Mouse (Mus musculus) hindbrain, embryonic 16.5 days (tissue): ENCODE results near the gene Hey2. TPM values are rescaled to one million over a fixed set of nuclear protein-coding genes. Genes with fewer than 3 reads are reported as not detected.

Experiments used
- ATAC-seq: fragments of 200-750 bp; cut with Nextera tagmentation; 2 replicates; pipeline ENCODE4 v1.8.0; 2017; ENCODE audit warnings: moderate TSS enrichment, moderate library complexity
- H3K27ac ChIP-seq: fragments of 300-500 bp; sonication (generic); 2 replicates; pipeline ENCODE4 v1.5.1; 2014; ENCODE audit warnings: low read depth, mild to moderate bottlenecking, control low read depth, low read length, moderate library complexity
- H3K27me3 ChIP-seq: fragments of 300-500 bp; sonication (generic); replicated peaks from 2 replicates; pipeline ENCODE4 v1.6.1; 2014; ENCODE audit warnings: low read length; ENCODE audit not compliant: control insufficient read depth, insufficient read depth
- H3K36me3 ChIP-seq: fragments of 300-500 bp; sonication (generic); 2 replicates; pipeline ENCODE4 v1.6.1; 2014; ENCODE audit warnings: mild to moderate bottlenecking, low read length, moderate library complexity, mixed read lengths; ENCODE audit not compliant: control insufficient read depth, insufficient read depth
- H3K4me1 ChIP-seq: fragments of 300-500 bp; sonication (generic); 2 replicates; pipeline ENCODE4 v1.6.1; 2014; ENCODE audit warnings: low read depth, low read length; ENCODE audit not compliant: control insufficient read depth, insufficient read depth
- H3K4me2 ChIP-seq: fragments of 300-500 bp; sonication (generic); 2 replicates; pipeline ENCODE4 v1.6.1; 2014; ENCODE audit warnings: mild to moderate bottlenecking, low read length, control low read depth, moderate library complexity
- H3K4me3 ChIP-seq: fragments of 300-500 bp; sonication (generic); 2 replicates; pipeline ENCODE4 v1.5.1; 2014; ENCODE audit warnings: mild to moderate bottlenecking, low read length, control low read depth, moderate library complexity
- H3K9ac ChIP-seq: fragments of 300-500 bp; sonication (generic); 2 replicates; pipeline ENCODE4 v1.6.1; 2014; ENCODE audit warnings: low read depth, mild to moderate bottlenecking, control low read depth, low read length, moderate library complexity
- H3K9me3 ChIP-seq: fragments of 300-500 bp; sonication (generic); 2 replicates; pipeline ENCODE4 v1.6.1; 2014; ENCODE audit warnings: mild to moderate bottlenecking, low read length, moderate library complexity; ENCODE audit not compliant: control insufficient read depth
- WGBS: fragments of 180-500 bp; shearing (Covaris S2); extraction: QIAGEN DNeasy Blood & Tissue Kit; methylation state at CpG from one replicate; pipeline ENCODE4 v1.1.7; 2014; 5-methylcytosine and 5-hydroxymethylcytosine counted together
- polyA plus RNA-seq: library from polyadenylated mRNA; unstranded; fragments of >200 nt; fragmentation: Nextera tagmentation; extraction: Ambion mirVana; gene quantifications from 2 replicates; pipeline ENCODE4 v1.2.1, GENCODE M21; 2015

Gene Hey2
- polyA plus RNA-seq, 1 experiment from 2014 or later, result 5.1 TPM

- Histone ChIP-seq H3K27me3 (no peaks in the 10 kb centered on the region), H3K4me2 (no peak overlapping the region), H3K4me3 (no peak overlapping the region), H3K27ac (no peak overlapping the region), H3K36me3 (0 out of 2 replicates have a peak, but pooled peaks cover 5% of the 10 kb centered on the region), H3K4me1 (no peaks in the 10 kb centered on the region), H3K9me3 (peaks cover 7% of the 10 kb centered on the region), H3K9ac (no peak overlapping the region)
- no peak for ATAC-seq
- 89% methylated on average over 5 of the region's 5 CpGs for WGBS
These were observed 45.9 kb downstream of the Hey2 start for GRCm38 (mm10) chr10:30796469-30797261.

DNA sequence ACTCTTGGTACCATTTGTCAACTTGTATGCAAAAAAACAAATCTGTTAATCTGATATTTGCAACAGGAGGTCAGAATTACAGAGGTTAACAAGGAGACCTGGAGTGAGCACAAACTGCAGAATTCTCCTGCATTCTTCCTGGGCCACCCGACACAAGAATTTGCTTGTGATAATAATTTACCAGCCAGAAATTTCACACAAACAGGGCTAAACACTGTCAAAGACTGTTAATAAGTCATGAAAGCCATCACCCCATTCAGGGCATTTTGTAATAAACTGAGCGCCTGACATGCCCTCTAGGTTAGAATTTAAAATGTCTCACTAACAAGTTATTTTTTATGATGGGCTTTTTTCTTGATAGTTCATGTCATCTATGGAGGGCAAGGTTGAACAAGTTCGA is 51.6 kb downstream of the Hey2 start:
- H3K4me2 ChIP-seq, result no peak overlapping the region
- no peak for ATAC-seq
- H3K4me1 ChIP-seq, result no peaks in the 10 kb centered on the region
- no peaks in the 10 kb centered on the region for H3K27me3 ChIP-seq
- WGBS, result 92% methylated on average over 3 of the region's 3 CpGs
- peaks cover 7% of the 10 kb centered on the region for H3K9me3 ChIP-seq
- H3K9ac ChIP-seq, result no peak overlapping the region
- 0 out of 2 replicates have a peak, but pooled peaks cover 5% of the 10 kb centered on the region for H3K36me3 ChIP-seq
- H3K27ac ChIP-seq, result no peak overlapping the region
- H3K4me3 ChIP-seq, result no peak overlapping the region

DNA sequence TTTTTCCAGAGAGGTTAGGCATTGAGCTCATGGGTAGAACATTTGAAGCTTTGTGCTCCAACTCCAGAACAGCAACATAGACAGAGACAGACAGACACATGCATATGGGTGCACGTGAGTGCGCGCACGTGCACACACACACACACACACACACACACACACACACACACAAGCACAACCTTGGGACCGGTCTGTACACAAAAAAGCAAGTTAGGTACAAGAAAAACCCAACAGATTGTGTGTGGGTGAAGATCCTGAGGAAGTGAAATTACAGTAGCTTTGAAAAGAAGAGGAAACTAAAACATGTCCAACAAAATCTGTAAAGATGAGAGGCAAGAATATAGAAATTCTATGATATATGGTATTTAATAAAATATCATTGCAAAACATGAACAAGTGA is 53.1 kb downstream of the Hey2 start:
- WGBS, result 97% methylated on average over 5 of the region's 5 CpGs
- no peak for ATAC-seq
- Histone ChIP-seq H3K27ac (no peak overlapping the region), H3K27me3 (no peaks in the 10 kb centered on the region), H3K4me2 (no peak overlapping the region), H3K4me3 (no peak overlapping the region), H3K36me3 (0 out of 2 replicates have a peak, but pooled peaks cover 4% of the 10 kb centered on the region), H3K4me1 (no peaks in the 10 kb centered on the region), H3K9me3 (peaks cover 4% of the 10 kb centered on the region), H3K9ac (no peak overlapping the region)

- no peak overlapping the region for H3K9ac ChIP-seq
- 91% methylated on average over 1 of the region's 1 CpGs for WGBS
- no peaks in the 10 kb centered on the region for H3K9me3 ChIP-seq
- no peak for ATAC-seq
- no peaks in the 10 kb centered on the region for H3K36me3 ChIP-seq
- no peak overlapping the region for H3K4me2 ChIP-seq
- no peaks in the 10 kb centered on the region for H3K27me3 ChIP-seq
- no peak overlapping the region for H3K27ac ChIP-seq
- no peak overlapping the region for H3K4me3 ChIP-seq
- no peaks in the 10 kb centered on the region for H3K4me1 ChIP-seq
These were observed 54.3 kb downstream of the Hey2 start for GRCm38 (mm10) chr10:30788340-30788721.

DNA sequence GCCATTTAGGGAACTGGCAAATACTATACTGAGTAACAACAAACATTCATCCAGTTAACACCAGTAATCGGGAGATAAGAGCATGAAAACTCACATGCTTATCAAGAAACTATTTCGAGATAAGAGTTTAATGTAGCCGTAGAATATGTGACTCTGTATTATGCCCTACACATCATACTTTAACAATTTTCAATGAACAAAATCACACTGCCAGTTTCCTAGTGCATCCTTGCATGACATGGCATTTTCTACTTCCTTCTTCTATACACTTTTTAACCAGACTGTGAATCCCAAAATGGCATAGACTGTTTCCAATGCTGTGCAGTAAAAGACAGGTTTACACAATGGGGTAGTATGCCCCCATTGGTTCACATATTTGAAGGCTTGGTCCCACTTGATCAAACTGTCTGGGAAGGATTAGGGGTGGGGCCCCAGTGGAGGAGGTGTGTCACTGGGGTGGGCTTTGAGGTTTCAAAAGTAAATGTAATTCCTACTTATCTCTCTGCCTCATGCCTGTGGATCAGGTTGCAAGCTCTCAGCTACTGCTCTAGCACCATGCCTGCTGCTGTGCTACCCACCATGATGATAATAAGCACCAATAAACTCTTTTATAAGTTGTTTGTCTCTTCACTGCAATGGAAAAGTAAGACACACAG is 54.8 kb downstream of the Hey2 start:
- no peak for ATAC-seq
- Histone ChIP-seq H3K27ac (no peak overlapping the region), H3K27me3 (no peaks in the 10 kb centered on the region), H3K9me3 (no peaks in the 10 kb centered on the region), H3K9ac (no peak overlapping the region), H3K4me2 (no peak overlapping the region), H3K4me3 (no peak overlapping the region), H3K36me3 (no peaks in the 10 kb centered on the region), H3K4me1 (no peaks in the 10 kb centered on the region)
- 98% methylated on average over 3 of the region's 3 CpGs for WGBS

- WGBS, result 91% methylated on average over 5 of the region's 5 CpGs
- H3K36me3 ChIP-seq, result no peaks in the 10 kb centered on the region
- no peaks in the 10 kb centered on the region for H3K27me3 ChIP-seq
- no peak overlapping the region for H3K4me3 ChIP-seq
- H3K4me1 ChIP-seq, result no peaks in the 10 kb centered on the region
- no peak for ATAC-seq
- no peaks in the 10 kb centered on the region for H3K9me3 ChIP-seq
- H3K27ac ChIP-seq, result no peak overlapping the region
- H3K4me2 ChIP-seq, result no peak overlapping the region
- H3K9ac ChIP-seq, result no peak overlapping the region
These were observed 56.4 kb downstream of the Hey2 start for GRCm38 (mm10) chr10:30786103-30786754.

Other genes starting within 250 kb of the Hey2 start
- gene Trmt11, start 242.1 kb downstream of the Hey2 start, polyA plus RNA-seq, result 19.1 and 19.8 TPM in 2 replicates
- 17.2 and 21.2 TPM in 2 replicates for gene Hint3, start 213.2 kb downstream of the Hey2 start, polyA plus RNA-seq
- 25.6 and 26.1 TPM in 2 replicates for gene Ncoa7, start 39.5 kb downstream of the Hey2 start, polyA plus RNA-seq